Mouse (Mus musculus) stomach, adult 2 months (tissue): ENCODE measurements around the gene Maml2. TPM values are rescaled to one million over a fixed set of nuclear protein-coding genes. Genes with fewer than 3 reads are reported as not detected.

Source experiments
- polyA plus RNA-seq: library from polyadenylated mRNA; depleted of rRNA; stranded (reverse); fragments of >200 nt; gene quantifications from 2 replicates; pipeline ENCODE4 v1.2.3, GENCODE M21; 2012; rRNA removed

Maml2 gene
- 0.95 and 1.7 TPM in 2 replicates for polyA plus RNA-seq

GRCm38 (mm10) chr9:13297668-13298512 is at the start of gene Maml2:
TSS of gene Maml2 (plus strand) at chr9:13297957.

GRCm38 (mm10) chr9:13446703-13447285 is 149.0 kb downstream of the Maml2 start, which contains the start of gene Gm17571:
TSS of gene Gm17571 (minus strand) at chr9:13446753.

GRCm38 (mm10) chr9:13748404-13748797 is 450.6 kb downstream of the Maml2 start, which contains the start of gene Mtmr2:
TSS of gene Mtmr2 (plus strand) at chr9:13748410.

Other genes with a start within 250 kb of the Maml2 start
- gene Jrkl, start 52.1 kb upstream of the Maml2 start, polyA plus RNA-seq, result not detected in 2 replicates
- 0.43 and 1.1 TPM in 2 replicates for gene Ccdc82, start 51.0 kb upstream of the Maml2 start, polyA plus RNA-seq
- not detected in 2 replicates for gene Gm17571, start 148.8 kb downstream of the Maml2 start, polyA plus RNA-seq